Comparison of ENCODE assay signal across 11 mouse cellular contexts in the genomic region with DNA sequence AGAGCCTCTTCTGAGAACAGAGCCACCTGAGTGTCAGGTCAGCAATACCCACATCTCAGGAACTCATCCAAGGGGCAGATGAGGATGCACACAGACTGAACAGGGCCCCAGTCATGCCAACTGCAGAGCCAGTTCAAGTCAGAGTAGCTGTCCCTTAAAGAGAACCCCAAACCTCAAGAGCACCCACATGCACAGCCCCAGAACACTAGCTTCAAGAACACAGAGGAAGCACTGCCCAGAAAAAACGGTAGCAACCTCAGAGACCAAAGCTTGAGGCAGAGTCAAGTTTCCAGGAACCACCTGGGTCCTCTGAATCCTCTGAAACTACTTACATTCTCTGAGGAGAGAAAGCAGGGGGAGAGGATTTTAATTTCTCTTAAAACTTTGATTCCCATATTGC. TPM values are rescaled to one million over a fixed set of nuclear protein-coding genes. Genes with fewer than 3 reads are reported as not detected.
DNase-seq lines count a peak whose midpoint lies in the region; ATAC-seq lines count a peak whose summit lies in the region.
"Had no signal": no experiment of that assay in that cellular context is flagged by ENCODE, and none has a peak within 500 bp of the region (broad histone marks: within the 10 kb centered on the region; RNA-seq: fewer than 3 reads in every experiment).

No protein-coding gene starts in this region.

- intact Hi-C loops in heart, postnatal 36 days (cut with DNase I) = no loop called here

- peaks cover under 1% of the 10 kb centered on the region for H3K36me3 ChIP-seq in heart, embryonic 16.5 days (ENCODE audit: control insufficient read depth, insufficient read depth)
- H3K36me3 ChIP-seq in embryonic facial prominence, embryonic 10.5 days (replicated peaks) = peaks cover 33% of the 10 kb centered on the region
- no peaks in the 10 kb centered on the region for H3K36me3 ChIP-seq in hindbrain, embryonic 11.5 days (ENCODE audit: control insufficient read depth, insufficient read depth, low read length)
- H3K36me3 ChIP-seq in neural tube, embryonic 13.5 days = peaks cover 14% of the 10 kb centered on the region

- H3K9me3 ChIP-seq in heart, embryonic 16.5 days (replicated peaks; ENCODE audit: control insufficient read depth, low read length) = no peaks in the 10 kb centered on the region
- H3K9me3 ChIP-seq in embryonic facial prominence, embryonic 10.5 days = no peaks in the 10 kb centered on the region
- H3K9me3 ChIP-seq in hindbrain, embryonic 11.5 days (ENCODE audit: control insufficient read depth, low read length) = no peaks in the 10 kb centered on the region
- no peaks in the 10 kb centered on the region for H3K9me3 ChIP-seq in neural tube, embryonic 13.5 days

- 31% methylated on average over 1 of the region's 1 CpGs for WGBS in heart, embryonic 16.5 days
- 57% methylated on average over 1 of the region's 1 CpGs for WGBS in embryonic facial prominence, embryonic 10.5 days
- 50% methylated on average over 1 of the region's 1 CpGs for WGBS in hindbrain, embryonic 11.5 days
- WGBS in neural tube, embryonic 13.5 days = 68% methylated on average over 1 of the region's 1 CpGs

- no peak for DNase-seq in heart, postnatal 36 days
- DNase-seq in embryonic facial prominence, embryonic 10.5 days (ENCODE audit: low spot score) = no peak
- no peak for DNase-seq in hindbrain, embryonic 11.5 days (ENCODE audit: low spot score)
- no peak for DNase-seq in embryo, embryonic 10 days (ENCODE audit: low spot score)
- no peak for DNase-seq in spleen, postnatal 4 days (ENCODE audit: low spot score in 2 of 2)
- no peak for DNase-seq in lung, postnatal 4 days
- DNase-seq: gastrocnemius, postnatal 10 days had no signal

- H3K4me2 ChIP-seq in heart, embryonic 16.5 days (ENCODE audit: low read depth, low read length) = peak overlapping the region; percentile 82
- 0 out of 2 replicates have a peak overlapping the region, but pooled peaks have one; percentile 5 for H3K4me2 ChIP-seq in hindbrain, embryonic 11.5 days (replicated peaks; ENCODE audit: low read depth, low read length)
- peak overlapping the region; percentile 93 for H3K4me2 ChIP-seq in neural tube, embryonic 13.5 days

- no peaks in the 10 kb centered on the region for H3K27me3 ChIP-seq in heart, embryonic 16.5 days (ENCODE audit: control insufficient read depth, insufficient read depth, low read length)
- no peaks in the 10 kb centered on the region for H3K27me3 ChIP-seq in embryonic facial prominence, embryonic 10.5 days (replicated peaks; ENCODE audit: low read depth, poor library complexity, severe bottlenecking)
- H3K27me3 ChIP-seq in hindbrain, embryonic 11.5 days (ENCODE audit: control insufficient read depth, insufficient read depth, low read length) = no peaks in the 10 kb centered on the region
- H3K27me3 ChIP-seq in neural tube, embryonic 13.5 days = no peaks in the 10 kb centered on the region

- no peak for ATAC-seq in heart, embryonic 16.5 days (replicated peaks; ENCODE audit: extremely low read depth, insufficient read depth, low FRiP score)
- ATAC-seq in hindbrain, embryonic 11.5 days (ENCODE audit: low FRiP score) = no peak
- ATAC-seq in neural tube, embryonic 13.5 days (ENCODE audit: low read depth) = no peak

- H3K9ac ChIP-seq in heart, embryonic 16.5 days (ENCODE audit: low read length) = peak overlapping the region; percentile 95
- H3K9ac ChIP-seq in hindbrain, embryonic 11.5 days (ENCODE audit: low read depth, low read length) = no peak overlapping the region; the same call in 1 of the 2 replicates
- H3K9ac ChIP-seq in neural tube, embryonic 13.5 days = peak overlapping the region; percentile 90

- peak overlapping the region; percentile 2; the same call in 1 of the 2 replicates for H3K27ac ChIP-seq in heart, embryonic 16.5 days (ENCODE audit: low read length)
- no peak overlapping the region for H3K27ac ChIP-seq in embryonic facial prominence, embryonic 10.5 days (replicated peaks)
- H3K27ac ChIP-seq in hindbrain, embryonic 11.5 days (ENCODE audit: low read depth, low read length) = no peak overlapping the region
- H3K27ac ChIP-seq in neural tube, embryonic 13.5 days (replicated peaks) = no peak overlapping the region

- peak overlapping the region; percentile 94; the same call in 1 of the 2 replicates for H3K4me3 ChIP-seq in heart, embryonic 16.5 days (ENCODE audit: low read length)
- peak overlapping the region; percentile 93 for H3K4me3 ChIP-seq in embryonic facial prominence, embryonic 10.5 days
- peak overlapping the region; percentile 92; the same call in 1 of the 2 replicates for H3K4me3 ChIP-seq in hindbrain, embryonic 11.5 days (ENCODE audit: low read depth, low read length)
- H3K4me3 ChIP-seq in neural tube, embryonic 13.5 days = peak overlapping the region; percentile 88

- peaks cover 57% of the 10 kb centered on the region for H3K4me1 ChIP-seq in heart, embryonic 16.5 days (ENCODE audit: control insufficient read depth, insufficient read depth, low read length)
- H3K4me1 ChIP-seq in embryonic facial prominence, embryonic 10.5 days = peaks cover 42% of the 10 kb centered on the region
- H3K4me1 ChIP-seq in hindbrain, embryonic 11.5 days (replicated peaks; ENCODE audit: control insufficient read depth, insufficient read depth, low read length) = peaks cover 4% of the 10 kb centered on the region
- H3K4me1 ChIP-seq in neural tube, embryonic 13.5 days (replicated peaks) = peaks cover 63% of the 10 kb centered on the region

RNA-seq across cellular contexts. Expression of a gene that starts 1.5 kb away (rescaled TPM):
- 16.3 and 22.7 TPM in 2 replicates for polyA plus RNA-seq in heart, embryonic 16.5 days (2015; fragmentation: Nextera tagmentation; extraction: Ambion mirVana)
- total RNA-seq in heart, postnatal 36 days (2021) = 10 to 100 TPM; 19.7 to 21.5 TPM
- polyA plus RNA-seq in embryonic facial prominence, embryonic 10.5 days (2016; fragmentation: Nextera tagmentation; extraction: Ambion mirVana) = 15.5 and 17.9 TPM in 2 replicates
- polyA plus RNA-seq in hindbrain, embryonic 11.5 days (2014; fragmentation: Nextera tagmentation; extraction: Ambion mirVana) = 7.5 and 8.3 TPM in 2 replicates
- polyA plus RNA-seq in neural tube, embryonic 13.5 days (2015; fragmentation: Nextera tagmentation; extraction: Ambion mirVana) = 15.3 and 17.0 TPM in 2 replicates

RNA-seq across cellular contexts. Expression of a gene that starts 15.0 kb away (rescaled TPM):
- 65.9 and 69.9 TPM in 2 replicates for polyA plus RNA-seq in heart, embryonic 16.5 days (2015; fragmentation: Nextera tagmentation; extraction: Ambion mirVana)
- total RNA-seq in heart, postnatal 36 days (2021) = 10 to 100 TPM; 16.1 to 19.8 TPM
- 116 and 120 TPM in 2 replicates for polyA plus RNA-seq in embryonic facial prominence, embryonic 10.5 days (2016; fragmentation: Nextera tagmentation; extraction: Ambion mirVana)
- 77.0 and 85.0 TPM in 2 replicates for polyA plus RNA-seq in hindbrain, embryonic 11.5 days (2014; fragmentation: Nextera tagmentation; extraction: Ambion mirVana)
- polyA plus RNA-seq in neural tube, embryonic 13.5 days (2015; fragmentation: Nextera tagmentation; extraction: Ambion mirVana) = 89.1 and 92.0 TPM in 2 replicates

RNA-seq across cellular contexts. Expression of a gene that starts 15.1 kb away (rescaled TPM):
- polyA plus RNA-seq in heart, embryonic 16.5 days (2015; fragmentation: Nextera tagmentation; extraction: Ambion mirVana) = 295 and 343 TPM in 2 replicates
- 10 to 100 TPM; 34.5 to 42.1 TPM for total RNA-seq in heart, postnatal 36 days (2021)
- 1,276 and 1,293 TPM in 2 replicates for polyA plus RNA-seq in embryonic facial prominence, embryonic 10.5 days (2016; fragmentation: Nextera tagmentation; extraction: Ambion mirVana)
- polyA plus RNA-seq in hindbrain, embryonic 11.5 days (2014; fragmentation: Nextera tagmentation; extraction: Ambion mirVana) = 1,115 and 1,160 TPM in 2 replicates
- 432 and 457 TPM in 2 replicates for polyA plus RNA-seq in neural tube, embryonic 13.5 days (2015; fragmentation: Nextera tagmentation; extraction: Ambion mirVana)

RNA-seq across cellular contexts. Expression of a gene that starts 15.8 kb away (rescaled TPM):
- polyA plus RNA-seq in heart, embryonic 16.5 days (2015; fragmentation: Nextera tagmentation; extraction: Ambion mirVana) = 0.17 TPM in 1 of 2 replicates, not detected in the other
- not detected for total RNA-seq in heart, postnatal 36 days (2021)
- polyA plus RNA-seq in embryonic facial prominence, embryonic 10.5 days (2016; fragmentation: Nextera tagmentation; extraction: Ambion mirVana) = not detected in 2 replicates
- not detected in 2 replicates for polyA plus RNA-seq in hindbrain, embryonic 11.5 days (2014; fragmentation: Nextera tagmentation; extraction: Ambion mirVana)
- polyA plus RNA-seq in neural tube, embryonic 13.5 days (2015; fragmentation: Nextera tagmentation; extraction: Ambion mirVana) = not detected in 2 replicates
- total RNA-seq: ES-E14; gastrocnemius, postnatal 10 days had no signal
- polyA plus RNA-seq: liver, embryonic 16.5 days had no signal

RNA-seq across cellular contexts. Expression of a gene that starts 24.7 kb away (rescaled TPM):
- polyA plus RNA-seq in heart, embryonic 16.5 days (2015; fragmentation: Nextera tagmentation; extraction: Ambion mirVana) = 3.2 TPM in 1 of 2 replicates, not detected in the other
- total RNA-seq in heart, postnatal 36 days (2021) = not detected
- polyA plus RNA-seq in embryonic facial prominence, embryonic 10.5 days (2016; fragmentation: Nextera tagmentation; extraction: Ambion mirVana) = 6.6 TPM in 1 of 2 replicates, not detected in the other
- 1.4 and 1.6 TPM in 2 replicates for polyA plus RNA-seq in hindbrain, embryonic 11.5 days (2014; fragmentation: Nextera tagmentation; extraction: Ambion mirVana)
- 1.2 and 4.8 TPM in 2 replicates for polyA plus RNA-seq in neural tube, embryonic 13.5 days (2015; fragmentation: Nextera tagmentation; extraction: Ambion mirVana)
- total RNA-seq: gastrocnemius, postnatal 10 days had no signal
- polyA plus RNA-seq: liver, embryonic 16.5 days had no signal

Comparison
In these comparisons a context has a peak if more than half of its experiments do, and no peak if none do; other contexts are left out.
1. H3K4me2 ChIP-seq: peak in every context shown above with its lines; median percentile 93 in neural tube, embryonic 13.5 days; 82 in heart, embryonic 16.5 days; 5 in hindbrain, embryonic 11.5 days.